Mouse (Mus musculus): ENCODE results near the gene Sigmar1.

GRCm38 (mm10) chr4:41715596-41715995 is 40.4 kb downstream of the Sigmar1 start:
- TF ChIP-seq CTCF (IDR thresholded peaks at IDR 0.05; ENCODE audit: low read depth, low read length) (peak; percentile 15; the same call in 1 of the 2 replicates), POLR2A (IDR thresholded peaks at IDR 0.05; ENCODE audit: extremely low read depth, insufficient read depth, low read length) (no peak)
